Mouse (Mus musculus) G1E (cell line): ENCODE measurements at regions not wholly inside any gene's neighbourhood (a gene's known extent, or its start where the extent isn't known, plus 50 kb on each side); places are given as distances from the start of the nearest gene placed in this dataset.

Experiments
- ATAC-seq: 2 replicates; pipeline ENCODE4 v1.8.0; 2016; ENCODE audit warnings: mild to moderate bottlenecking; ENCODE audit not compliant: insufficient number of reproducible peaks, poor library complexity, low FRiP score, severe bottlenecking; ENCODE audit errors: extremely low read depth
- DNase-seq: peaks from one replicate; pipeline ENCODE4 v3.0.0; 2012; ENCODE audit warnings: low spot score
- H3K27me3 ChIP-seq: 2 replicates; pipeline ENCODE4 v1.6.1; 2012; ENCODE audit warnings: mild to moderate bottlenecking, low read length, inconsistent platforms; ENCODE audit not compliant: insufficient read depth
- H3K36me3 ChIP-seq: replicated peaks from 2 replicates; pipeline ENCODE3; 2012; ENCODE audit warnings: mild to moderate bottlenecking, inconsistent platforms
- H3K4me1 ChIP-seq: 2 replicates; pipeline ENCODE4 v1.6.1; 2012; ENCODE audit warnings: low read depth, low read length, inconsistent platforms, mixed read lengths; ENCODE audit not compliant: insufficient read depth
- H3K4me3 ChIP-seq: 2 replicates; pipeline ENCODE4 v1.5.1; 2012; ENCODE audit warnings: low read depth, mild to moderate bottlenecking, inconsistent platforms, low read length, moderate library complexity, mixed read lengths
- H3K9me3 ChIP-seq: replicated peaks from 2 replicates; pipeline ENCODE4 v1.6.1; 2012; ENCODE audit warnings: inconsistent platforms
- CTCF ChIP-seq: IDR thresholded peaks from 2 replicates; pipeline ENCODE4 v1.5.1; 2012; ENCODE audit warnings: low read depth, low read length, inconsistent platforms, mixed read lengths
- GATA1 ChIP-seq: IDR thresholded peaks from 2 replicates; pipeline ENCODE4 v1.6.1; 2012; ENCODE audit warnings: borderline replicate concordance, low read length, inconsistent platforms, mixed read lengths
- GATA2 ChIP-seq: IDR thresholded peaks from 2 replicates; pipeline ENCODE4 v1.6.1; 2012; ENCODE audit warnings: low read depth, low read length, inconsistent platforms, borderline replicate concordance
- POLR2AphosphoS5 ChIP-seq: IDR thresholded peaks from 2 replicates; pipeline ENCODE4 v1.6.1; 2012; ENCODE audit warnings: low read depth, low read length, inconsistent platforms; ENCODE audit not compliant: insufficient replicate concordance
- TAL1 ChIP-seq: conservative IDR thresholded peaks from 2 replicates; pipeline ENCODE4 v1.6.1; 2012; ENCODE audit warnings: low read depth, low read length, inconsistent platforms, mixed read lengths

- no peaks in the 10 kb centered on the region for H3K27me3 ChIP-seq
- H3K36me3 ChIP-seq: no peaks in the 10 kb centered on the region
- no peak for DNase-seq
- peaks cover 78% of the 10 kb centered on the region for H3K9me3 ChIP-seq
- no peaks in the 10 kb centered on the region for H3K4me1 ChIP-seq
- TF ChIP-seq POLR2AphosphoS5 (no peak), GATA1 (no peak), CTCF (no peak), GATA2 (no peak), TAL1 (no peak)
- no peak for ATAC-seq
- no peak overlapping the region for H3K4me3 ChIP-seq
Measured at GRCm38 (mm10) chr5:118939336-118940039, 379.0 kb downstream of the Med13l start.

- no peak for DNase-seq
- H3K36me3 ChIP-seq: no peaks in the 10 kb centered on the region
- TF ChIP-seq TAL1 (no peak), GATA2 (no peak), GATA1 (no peak), CTCF (no peak), POLR2AphosphoS5 (no peak)
- peaks cover 75% of the 10 kb centered on the region for H3K9me3 ChIP-seq
- no peaks in the 10 kb centered on the region for H3K27me3 ChIP-seq
- H3K4me3 ChIP-seq: no peak overlapping the region
- ATAC-seq: no peak
- H3K4me1 ChIP-seq: no peaks in the 10 kb centered on the region
Measured at GRCm38 (mm10) chr5:118944256-118944655, 383.8 kb downstream of the Med13l start.

- TF ChIP-seq GATA1 (no peak), POLR2AphosphoS5 (no peak), TAL1 (no peak), CTCF (no peak), GATA2 (no peak)
- Histone ChIP-seq H3K4me3 (no peak overlapping the region), H3K36me3 (no peaks in the 10 kb centered on the region), H3K4me1 (no peaks in the 10 kb centered on the region), H3K27me3 (no peaks in the 10 kb centered on the region), H3K9me3 (peaks cover 73% of the 10 kb centered on the region)
- DNase-seq (no peak), ATAC-seq (no peak)
Measured at GRCm38 (mm10) chr5:118946090-118946489, 385.6 kb downstream of the Med13l start.

GRCm38 (mm10) chr5:118946994-118947393, 386.5 kb downstream of the Med13l start:
- H3K4me3 ChIP-seq: no peak overlapping the region
- H3K9me3 ChIP-seq: peaks cover 75% of the 10 kb centered on the region
- H3K36me3 ChIP-seq: no peaks in the 10 kb centered on the region
- DNase-seq (no peak), ATAC-seq (no peak)
- no peaks in the 10 kb centered on the region for H3K27me3 ChIP-seq
- no peaks in the 10 kb centered on the region for H3K4me1 ChIP-seq
- TF ChIP-seq GATA2: no peak
- TF ChIP-seq CTCF: no peak
- no peak for TF ChIP-seq GATA1
- TF ChIP-seq TAL1: no peak
- TF ChIP-seq POLR2AphosphoS5: no peak

GRCm38 (mm10) chr5:118948119-118948786, 387.8 kb downstream of the Med13l start:
- Histone ChIP-seq H3K27me3 (no peaks in the 10 kb centered on the region), H3K4me3 (no peak overlapping the region), H3K36me3 (no peaks in the 10 kb centered on the region), H3K9me3 (peaks cover 73% of the 10 kb centered on the region), H3K4me1 (no peaks in the 10 kb centered on the region)
- TF ChIP-seq TAL1 (no peak), CTCF (no peak), GATA1 (no peak), POLR2AphosphoS5 (no peak), GATA2 (no peak)
- DNase-seq: no peak
- no peak for ATAC-seq

- no peaks in the 10 kb centered on the region for H3K27me3 ChIP-seq
- ATAC-seq: no peak
- no peaks in the 10 kb centered on the region for H3K4me1 ChIP-seq
- no peak for TF ChIP-seq TAL1
- no peak for TF ChIP-seq GATA1
- TF ChIP-seq CTCF: no peak
- no peak for TF ChIP-seq GATA2
- TF ChIP-seq POLR2AphosphoS5: no peak
- no peak for DNase-seq
- H3K9me3 ChIP-seq: peaks cover 70% of the 10 kb centered on the region
- no peak overlapping the region for H3K4me3 ChIP-seq
- no peaks in the 10 kb centered on the region for H3K36me3 ChIP-seq
Measured at GRCm38 (mm10) chr5:118951067-118951466, 390.6 kb downstream of the Med13l start.
